13 mouse cellular contexts compared by ENCODE assay signal in the genomic region with DNA sequence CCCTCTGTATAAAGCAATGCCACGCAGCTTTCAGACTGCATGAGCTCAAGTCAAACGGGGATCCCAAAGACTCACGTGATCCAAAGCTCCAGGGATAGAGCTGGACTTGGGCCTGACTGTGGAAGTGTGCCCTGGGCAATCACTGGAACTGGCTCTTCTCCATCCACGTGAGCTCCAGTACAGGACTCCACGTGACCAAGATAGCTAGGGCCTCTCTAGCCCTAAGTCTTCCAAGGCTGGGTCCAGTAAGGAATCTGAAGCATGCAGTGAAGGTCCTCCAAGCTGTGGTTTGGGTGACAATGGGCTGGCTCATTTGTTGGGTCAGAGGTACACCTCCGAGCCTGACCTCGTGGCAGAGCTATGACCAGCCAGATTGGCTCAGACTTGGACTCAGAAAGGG. TPM values are rescaled to one million over a fixed set of nuclear protein-coding genes. Genes with fewer than 3 reads are reported as not detected.
DNase-seq lines count a peak whose midpoint lies in the region; ATAC-seq and TF ChIP-seq lines count a peak whose summit lies in the region.
"Had no signal": no experiment of that assay in that cellular context is flagged by ENCODE, and none has a peak within 500 bp of the region (broad histone marks: within the 10 kb centered on the region; RNA-seq: fewer than 3 reads in every experiment).

No protein-coding gene starts in this region.

- no peaks in the 10 kb centered on the region for H3K27me3 ChIP-seq in heart, adult 2 months (ENCODE audit: control insufficient read depth, insufficient read depth, low read length)
- H3K27me3 ChIP-seq in heart, embryonic 11.5 days (ENCODE audit: control insufficient read depth, insufficient read depth, low read length), result no peaks in the 10 kb centered on the region

- 49% methylated on average over 7 of the region's 7 CpGs for WGBS in heart, adult 2 months
- WGBS in heart, embryonic 11.5 days (ENCODE audit: insufficient replicate concordance), result 69% methylated on average over 7 of the region's 7 CpGs

- ATAC-seq in heart, embryonic 11.5 days (replicated peaks; ENCODE audit: insufficient number of reproducible peaks, low FRiP score, low TSS enrichment), result no peak
- ATAC-seq in megakaryocyte, adult 5-6 weeks (ENCODE audit: poor library complexity, severe bottlenecking), result no peak
- ATAC-seq: hindbrain, embryonic 16.5 days had no signal

- no peak overlapping the region for H3K9ac ChIP-seq in heart, adult 2 months (ENCODE audit: low read depth, low read length)
- H3K9ac ChIP-seq in heart, embryonic 11.5 days (ENCODE audit: low read depth, low read length), result no peak overlapping the region

- intact Hi-C loops in heart, adult 2 months (cut with DNase I), result no loop called here
- intact Hi-C loops in heart, postnatal 36 days (cut with DNase I), result no loop called here

- 0 out of 2 replicates have a peak, but pooled peaks have one; percentile 28 for TF ChIP-seq EP300 in heart, adult 2 months (IDR thresholded peaks at IDR 0.05; ENCODE audit: insufficient read depth, low read depth, low read length)

- H3K4me1 ChIP-seq in heart, adult 2 months (ENCODE audit: control insufficient read depth, insufficient read depth, low read length), result peaks cover 5% of the 10 kb centered on the region; the same call in 1 of the 2 replicates
- H3K4me1 ChIP-seq in heart, embryonic 11.5 days (ENCODE audit: control insufficient read depth, insufficient read depth, low read length), result no peaks in the 10 kb centered on the region

- DNase-seq in heart, adult 2 months, result peak; percentile 31 to 50
- peak; percentile 43 for DNase-seq in testis, postnatal 10 days (ENCODE audit: low spot score)
- DNase-seq in testis, postnatal 14 days (ENCODE audit: low spot score), result no peak
- peak; percentile 21 to 28 for DNase-seq in heart, postnatal 36 days
- no peak for DNase-seq in frontal cortex, adult 2 months (ENCODE audit: extremely low spot score in 1 of 2, low spot score in 1 of 2)
- DNase-seq: cerebellum, adult 18-20 months; embryo, embryonic 11 days; layer of hippocampus, adult 9-11 months had no signal

- no peak for TF ChIP-seq POLR2A in heart, adult 2 months (IDR thresholded peaks at IDR 0.05; ENCODE audit: insufficient read depth, low read depth, low read length)

- no peak overlapping the region for H3K27ac ChIP-seq in heart, adult 2 months
- no peak overlapping the region for H3K27ac ChIP-seq in heart, embryonic 11.5 days (ENCODE audit: low read depth, low read length)
- H3K27ac ChIP-seq: limb, embryonic 10.5 days had no signal

- no peaks in the 10 kb centered on the region for H3K36me3 ChIP-seq in heart, adult 2 months (ENCODE audit: control insufficient read depth, insufficient read depth, low read length)
- H3K36me3 ChIP-seq in heart, embryonic 11.5 days (ENCODE audit: control insufficient read depth, insufficient read depth, low read length), result no peaks in the 10 kb centered on the region
- H3K36me3 ChIP-seq: limb, embryonic 10.5 days had no signal

- no peak overlapping the region for H3K4me3 ChIP-seq in heart, adult 2 months
- H3K4me3 ChIP-seq in heart, embryonic 11.5 days (ENCODE audit: low read depth, low read length), result no peak overlapping the region
- H3K4me3 ChIP-seq: limb, embryonic 10.5 days had no signal

- no peak overlapping the region for H3K4me2 ChIP-seq in heart, embryonic 11.5 days

- no peak for TF ChIP-seq CTCF in heart, adult 2 months (IDR thresholded peaks at IDR 0.05)

- no peaks in the 10 kb centered on the region for H3K79me2 ChIP-seq in heart, adult 2 months (replicated peaks; ENCODE audit: control insufficient read depth, insufficient read depth, low read length)

- H3K9me3 ChIP-seq in heart, embryonic 11.5 days (replicated peaks; ENCODE audit: control insufficient read depth, low read length), result no peaks in the 10 kb centered on the region
- H3K9me3 ChIP-seq: limb, embryonic 10.5 days had no signal

RNA-seq across cellular contexts. Expression of a gene that starts 11.5 kb away (rescaled TPM):
- total RNA-seq in heart, adult 2 months (2021), result 1 to 10 TPM; 7.8 to 8.6 TPM
- polyA plus RNA-seq in heart, adult 2 months (2012; rRNA removed), result 2.7 and 2.9 TPM in 2 replicates
- 2.1 and 2.4 TPM in 2 replicates for polyA plus RNA-seq in heart, embryonic 11.5 days (2014; fragmentation: Nextera tagmentation; extraction: Ambion mirVana)
- total RNA-seq in heart, postnatal 36 days (2021), result 1 to 10 TPM; 8.7 to 9.1 TPM
- total RNA-seq in megakaryocyte, adult 5-6 weeks (2015), result 3.9 and 4.6 TPM in 2 replicates
- total RNA-seq in megakaryocyte, adult 5-6 weeks (2017), result 1.8 and 2.0 TPM in 2 replicates
- 8.6 and 9.2 TPM in 2 replicates for polyA plus RNA-seq in frontal cortex, adult 2 months (2012; rRNA removed)
- total RNA-seq: CH12.LX had no signal

Comparison
In these comparisons a context has a peak if more than half of its experiments do, and no peak if none do; other contexts are left out.
1. DNase-seq: peak in heart, adult 2 months (2 of 2), testis, postnatal 10 days (single experiment) and heart, postnatal 36 days (2 of 2); none in testis, postnatal 14 days (single experiment) and frontal cortex, adult 2 months (0 of 2).